Mouse (Mus musculus) 3134 (cell line): Measurements from ENCODE around the gene Gm28897.
"Not testable (repeated sequence)": the region's sequence is repeated elsewhere in the genome, so short reads cannot be mapped to it uniquely, and the experiment has no call there.

Experiments
- DNase-seq: peaks from one replicate; pipeline ENCODE4 v3.0.0-alpha.2; 2011; ENCODE audit warnings: low spot score; ENCODE audit not compliant: insufficient read length; ENCODE audit errors: extremely low read depth

The Gm28897 gene

DNA sequence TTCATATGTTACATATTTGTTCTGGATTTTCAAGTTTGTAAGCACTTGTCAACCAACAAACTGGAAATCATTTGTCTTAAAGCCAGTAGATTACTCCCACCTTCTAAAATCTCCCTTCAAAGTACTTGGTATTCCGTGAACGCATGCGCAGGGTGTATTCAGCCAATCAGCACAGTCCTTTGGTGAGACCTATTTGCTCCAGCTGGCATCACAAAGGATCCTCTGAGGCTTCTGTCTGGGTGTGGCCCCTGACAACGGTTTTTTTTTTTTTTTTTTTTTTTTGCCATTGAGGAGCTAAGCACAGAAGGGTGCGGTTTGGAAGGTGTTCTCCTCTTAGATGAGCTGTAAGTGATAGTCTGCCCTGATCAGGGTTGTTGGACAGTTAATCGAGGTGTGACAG lies at the start of gene Gm28897:
Gene Gm28897 (plus strand): TSS at position 301 of the 400 bp plus-strand sequence.
- DNase-seq: not testable (repeated sequence)
